Mouse (Mus musculus): ENCODE results near the gene Gm20388. TPM values are rescaled to one million over a fixed set of nuclear protein-coding genes. Genes with fewer than 3 reads are reported as not detected.
A peak's percentile ranks its signal among the peaks of the same experiment; 100 is the strongest.

Gm20388 gene
- polyA plus RNA-seq, 2 experiments: 8.5 TPM; not detected in 1

- H3K4me2 ChIP-seq (ENCODE audit: low read depth): no peak overlapping the region
- no peak overlapping the region for H3K27ac ChIP-seq
- H3K36me3 ChIP-seq (replicated peaks; ENCODE audit: control insufficient read depth, insufficient read depth, low read depth): no peaks in the 10 kb centered on the region; the same call in 1 of the 2 replicates
- H3K4me3 ChIP-seq (ENCODE audit: insufficient read depth in 1 of 2, low read depth in 2 of 2, low read length in 2 of 2): no peak overlapping the region
- 66% methylated on average over 3 of the region's 3 CpGs for WGBS (ENCODE audit: insufficient replicate concordance)
- DNase-seq (ENCODE audit: low read depth in 3 of 3, low spot score in 3 of 3) (no peak), ATAC-seq (ENCODE audit: insufficient read depth) (no peak)
- no peak overlapping the region for H3K9ac ChIP-seq (replicated peaks)
- peaks cover 52 to 62% of the 10 kb centered on the region in 2 experiments for H3K4me1 ChIP-seq (replicated peaks; ENCODE audit: control insufficient read depth in 2 of 2, insufficient read depth in 2 of 2, low read length in 1 of 2)
- no peaks in the 10 kb centered on the region for H3K9me3 ChIP-seq (ENCODE audit: control insufficient read depth, low read length)
- no peaks in the 10 kb centered on the region for H3K27me3 ChIP-seq (ENCODE audit: control insufficient read depth, insufficient read depth, low read length)
- no peak for TF ChIP-seq EP300 (IDR thresholded peaks at IDR 0.05; ENCODE audit: low read depth)
- no peak for TF ChIP-seq CTCF (IDR thresholded peaks at IDR 0.05; ENCODE audit: low read depth)
Measured at GRCm38 (mm10) chr8:124014751-124015150, 4104.1 kb downstream of the Gm20388 start.

DNA sequence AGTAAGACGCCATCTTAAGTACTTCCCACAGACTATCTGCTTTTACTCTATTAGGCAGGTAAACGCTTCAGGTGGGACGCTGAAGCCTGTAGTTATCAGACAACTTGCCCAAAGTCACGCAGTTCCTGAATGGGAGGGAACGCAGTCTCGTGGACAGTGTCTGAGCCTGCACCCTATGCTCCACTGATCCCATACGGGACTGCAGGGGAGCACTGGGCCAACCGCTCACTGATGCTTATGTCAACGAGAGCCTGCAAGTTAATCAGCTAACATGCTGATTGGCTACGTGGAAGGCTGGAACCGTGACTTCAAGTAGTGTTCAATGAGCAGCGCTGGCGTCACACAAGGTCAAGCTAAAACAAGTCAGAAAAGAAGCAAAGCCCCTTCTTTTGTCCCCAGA is 4109.1 kb downstream of the Gm20388 start:
- H3K27me3 ChIP-seq (ENCODE audit: control insufficient read depth, insufficient read depth, low read length): no peaks in the 10 kb centered on the region
- H3K4me2 ChIP-seq (ENCODE audit: low read depth): peak overlapping the region; percentile 97
- peaks cover 8% of the 10 kb centered on the region for H3K36me3 ChIP-seq (replicated peaks; ENCODE audit: control insufficient read depth, insufficient read depth, low read depth)
- peak; percentile 63 for ATAC-seq (ENCODE audit: insufficient read depth)
- peak overlapping the region; percentile 92 for H3K9ac ChIP-seq (replicated peaks)
- TF ChIP-seq CTCF (IDR thresholded peaks at IDR 0.05; ENCODE audit: low read depth) (0 out of 2 replicates have a peak, but pooled peaks have one; percentile 26), EP300 (IDR thresholded peaks at IDR 0.05; ENCODE audit: low read depth) (no peak)
- peak; percentile 65 to 68 (median 66) for DNase-seq (ENCODE audit: low read depth in 3 of 3, low spot score in 3 of 3)
- H3K4me3 ChIP-seq (ENCODE audit: insufficient read depth in 1 of 2, low read depth in 2 of 2, low read length in 2 of 2): peak overlapping the region; percentile 82 to 99
- no peaks in the 10 kb centered on the region for H3K9me3 ChIP-seq (ENCODE audit: control insufficient read depth, low read length)
- peak overlapping the region; percentile 80 for H3K27ac ChIP-seq
- WGBS (ENCODE audit: insufficient replicate concordance): 6% methylated on average over 13 of the region's 13 CpGs
- peaks cover 48 to 49% of the 10 kb centered on the region in 2 experiments for H3K4me1 ChIP-seq (replicated peaks; ENCODE audit: control insufficient read depth in 2 of 2, insufficient read depth in 2 of 2, low read length in 1 of 2)

DNA sequence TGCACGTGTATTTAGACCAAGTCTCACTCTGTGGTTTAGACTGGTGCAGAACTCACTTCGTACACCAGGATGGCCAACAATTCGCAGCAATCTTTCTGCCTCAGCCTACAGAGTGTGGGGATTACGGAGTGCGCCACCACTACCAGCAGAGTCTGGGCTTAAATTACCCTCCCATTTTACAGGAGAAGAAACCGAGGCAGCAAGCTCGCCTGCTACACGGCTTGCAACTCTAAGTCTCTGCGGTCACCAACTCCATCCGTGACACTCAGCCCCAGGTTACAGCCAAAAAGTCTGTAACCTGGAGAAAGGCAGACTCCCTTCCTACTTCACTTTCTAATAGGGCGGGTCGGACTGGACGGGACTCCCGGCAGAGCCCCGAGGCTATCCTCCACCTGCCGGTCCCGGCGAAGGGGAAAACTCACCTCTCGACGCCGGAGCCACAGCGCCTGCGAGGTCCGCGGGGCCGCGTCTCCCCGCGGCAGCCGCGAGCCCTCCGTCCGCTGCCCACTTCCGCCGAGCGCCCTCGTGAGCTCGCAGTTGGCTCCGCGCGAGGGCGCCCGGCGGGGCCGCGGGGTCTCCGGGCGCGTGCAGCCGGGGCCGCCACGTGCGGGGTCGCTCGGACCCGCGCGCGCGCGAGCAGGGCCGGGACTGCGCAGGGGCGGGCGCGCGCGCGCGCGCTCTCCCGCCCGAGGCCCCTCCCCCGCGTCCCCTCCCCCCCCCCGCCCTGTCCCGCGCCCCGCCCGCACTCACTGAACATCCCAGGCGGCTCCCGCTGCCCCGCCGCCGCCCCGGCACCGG is 4110.0 kb downstream of the Gm20388 start:
- H3K27ac ChIP-seq: peak overlapping the region; percentile 80
- H3K4me1 ChIP-seq (replicated peaks; ENCODE audit: control insufficient read depth in 2 of 2, insufficient read depth in 2 of 2, low read length in 1 of 2): peaks cover 42% of the 10 kb centered on the region in 2 experiments
- H3K36me3 ChIP-seq (replicated peaks; ENCODE audit: control insufficient read depth, insufficient read depth, low read depth): peaks cover 14% of the 10 kb centered on the region
- peak overlapping the region; percentile 93 to 99 for H3K4me3 ChIP-seq (ENCODE audit: insufficient read depth in 1 of 2, low read depth in 2 of 2, low read length in 2 of 2)
- H3K9ac ChIP-seq (replicated peaks): peak overlapping the region; percentile 92
- no peaks in the 10 kb centered on the region for H3K27me3 ChIP-seq (ENCODE audit: control insufficient read depth, insufficient read depth, low read length)
- ATAC-seq (ENCODE audit: insufficient read depth): peak; percentile 88
- peak overlapping the region; percentile 97 for H3K4me2 ChIP-seq (ENCODE audit: low read depth)
- no peaks in the 10 kb centered on the region for H3K9me3 ChIP-seq (ENCODE audit: control insufficient read depth, low read length)
- TF ChIP-seq EP300 (IDR thresholded peaks at IDR 0.05; ENCODE audit: low read depth): no peak
- TF ChIP-seq CTCF (IDR thresholded peaks at IDR 0.05; ENCODE audit: low read depth): peak; percentile 41
- DNase-seq (ENCODE audit: low read depth in 3 of 3, low spot score in 3 of 3): peak; percentile 20 to 40 (median 39)
- WGBS (ENCODE audit: insufficient replicate concordance): under 1% methylated on average over 67 of the region's 87 CpGs

- WGBS (ENCODE audit: insufficient replicate concordance): under 1% methylated on average over 69 of the region's 74 CpGs
- Histone ChIP-seq H3K9ac (replicated peaks) (peak within 1 kb of the TSS; percentile 92), H3K4me3 (ENCODE audit: insufficient read depth in 1 of 2, low read depth in 2 of 2, low read length in 2 of 2) (peak within 1 kb of the TSS; percentile 93 to 99), H3K27me3 (ENCODE audit: control insufficient read depth, insufficient read depth, low read length) (no peaks in the 10 kb centered on the region), H3K9me3 (ENCODE audit: control insufficient read depth, low read length) (no peaks in the 10 kb centered on the region), H3K27ac (peak within 1 kb of the TSS; percentile 80), H3K4me1 (replicated peaks; ENCODE audit: control insufficient read depth in 2 of 2, insufficient read depth in 2 of 2, low read length in 1 of 2) (peaks cover 33% of the 10 kb centered on the region in 2 experiments), H3K4me2 (ENCODE audit: low read depth) (peak within 1 kb of the TSS; percentile 97), H3K36me3 (replicated peaks; ENCODE audit: control insufficient read depth, insufficient read depth, low read depth) (peaks cover 20% of the 10 kb centered on the region)
- DNase-seq (ENCODE audit: low read depth in 3 of 3, low spot score in 3 of 3) (peak; percentile 78), ATAC-seq (ENCODE audit: insufficient read depth) (peak; percentile 88)
- no peak; the same call in 1 of the 2 replicates for TF ChIP-seq EP300 (IDR thresholded peaks at IDR 0.05; ENCODE audit: low read depth)
- no peak for TF ChIP-seq CTCF (IDR thresholded peaks at IDR 0.05; ENCODE audit: low read depth)
Measured at GRCm38 (mm10) chr8:124021237-124022227, 4110.9 kb downstream of the Gm20388 start, which contains the start of the genes Taf5l and Urb2. TSS of gene Taf5l (minus strand) at chr8:124021397. TSS of gene Urb2 (plus strand) at chr8:124021508.

Data from liver, embryonic 14.5 days (tissue).